Mouse (Mus musculus) bone marrow, adult 2 months (tissue): Measurements from ENCODE around the gene Ube2q1.

Source experiments
- CTCF ChIP-seq: fragments of 200-500 bp; IDR thresholded peaks from 2 replicates; pipeline ENCODE4 v1.5.1; 2011; ENCODE audit warnings: low read length, control low read depth; ENCODE audit not compliant: control insufficient read depth, insufficient read depth
- POLR2A ChIP-seq: fragments of 200-500 bp; IDR thresholded peaks from 2 replicates; pipeline ENCODE4 v1.6.1; 2011; ENCODE audit warnings: low read depth, mild to moderate bottlenecking, control low read depth, low read length, borderline replicate concordance; ENCODE audit not compliant: control insufficient read depth

- no peak for TF ChIP-seq CTCF
- no peak for TF ChIP-seq POLR2A
These were observed 27.5 kb downstream of the Ube2q1 start for GRCm38 (mm10) chr3:89800774-89801506.
